Mouse (Mus musculus) erythroblast, embryonic 14.5 days (primary cell): Measurements from ENCODE around the gene Ptpa. TPM values are rescaled to one million over a fixed set of nuclear protein-coding genes. Genes with fewer than 3 reads are reported as not detected.

Experiments used
- H3K27me3 ChIP-seq: 2 replicates; pipeline ENCODE4 v1.6.1; 2012; ENCODE audit warnings: inconsistent platforms; ENCODE audit not compliant: control insufficient read depth
- H3K36me3 ChIP-seq: 2 replicates; pipeline ENCODE4 v1.6.1; 2012; ENCODE audit warnings: mild to moderate bottlenecking, inconsistent platforms; ENCODE audit not compliant: control insufficient read depth
- H3K4me1 ChIP-seq: 2 replicates; pipeline ENCODE4 v1.6.1; 2012; ENCODE audit warnings: inconsistent platforms; ENCODE audit not compliant: control insufficient read depth
- H3K4me3 ChIP-seq: replicated peaks from 2 replicates; pipeline ENCODE3; 2012; ENCODE audit warnings: moderate library complexity, mild to moderate bottlenecking, inconsistent platforms
- H3K9me3 ChIP-seq: 2 replicates; pipeline ENCODE4 v1.6.1; 2012; ENCODE audit warnings: low read length, inconsistent platforms, mixed read lengths; ENCODE audit not compliant: control insufficient read depth
- GATA1 ChIP-seq: IDR thresholded peaks from 2 replicates; pipeline ENCODE4 v1.6.1; 2012; ENCODE audit warnings: low read length, inconsistent platforms, mixed read lengths
- TAL1 ChIP-seq: IDR thresholded peaks from 3 replicates; pipeline ENCODE4 v1.6.1; 2012; ENCODE audit warnings: low read length, inconsistent platforms, mixed read lengths
- polyA plus RNA-seq: library from polyadenylated mRNA; stranded (reverse); fragments of >175 nt; gene quantifications from 2 replicates; pipeline ENCODE4 v1.2.3, GENCODE M21; 2012

Gene Ptpa
- polyA plus RNA-seq, 1 experiment, result 150 TPM

GRCm38 (mm10) chr2:30463904-30464330 lies 48.1 kb downstream of the Ptpa start:
- peaks cover 1% of the 10 kb centered on the region for H3K36me3 ChIP-seq
- no peaks in the 10 kb centered on the region for H3K9me3 ChIP-seq
- H3K27me3 ChIP-seq, result peaks cover 29% of the 10 kb centered on the region
- peaks cover 23% of the 10 kb centered on the region for H3K4me1 ChIP-seq
- TF ChIP-seq TAL1 (no peak), GATA1 (no peak)
- H3K4me3 ChIP-seq, result peak overlapping the region; percentile 62

- no peaks in the 10 kb centered on the region for H3K9me3 ChIP-seq
- peaks cover 23% of the 10 kb centered on the region for H3K4me1 ChIP-seq
- TF ChIP-seq GATA1, result no peak
- no peak for TF ChIP-seq TAL1
- H3K4me3 ChIP-seq, result peak overlapping the region; percentile 62
- H3K27me3 ChIP-seq, result peaks cover 34% of the 10 kb centered on the region
- no peaks in the 10 kb centered on the region for H3K36me3 ChIP-seq
These were observed 48.6 kb downstream of the Ptpa start for GRCm38 (mm10) chr2:30464411-30464810.

GRCm38 (mm10) chr2:30466787-30467186 lies 50.9 kb downstream of the Ptpa start:
- peaks cover 58% of the 10 kb centered on the region for H3K27me3 ChIP-seq
- TF ChIP-seq GATA1, result no peak
- no peak for TF ChIP-seq TAL1

GRCm38 (mm10) chr2:30469009-30469408 lies 53.2 kb downstream of the Ptpa start:
- no peak overlapping the region for H3K4me3 ChIP-seq
- peaks cover 19% of the 10 kb centered on the region for H3K4me1 ChIP-seq
- no peaks in the 10 kb centered on the region; the same call in 1 of the 2 replicates for H3K9me3 ChIP-seq
- TF ChIP-seq TAL1, result no peak
- TF ChIP-seq GATA1, result no peak
- peaks cover 80% of the 10 kb centered on the region for H3K27me3 ChIP-seq
- H3K36me3 ChIP-seq, result no peaks in the 10 kb centered on the region

More at GRCm38 (mm10) chr2:30466787-30467186, 50.9 kb downstream of the Ptpa start:
- Histone ChIP-seq H3K4me1 (peaks cover 24% of the 10 kb centered on the region), H3K4me3 (no peak overlapping the region), H3K9me3 (no peaks in the 10 kb centered on the region), H3K36me3 (no peaks in the 10 kb centered on the region)

GRCm38 (mm10) chr2:30469796-30470142 lies 53.9 kb downstream of the Ptpa start:
- Histone ChIP-seq H3K9me3 (no peaks in the 10 kb centered on the region; the same call in 1 of the 2 replicates), H3K27me3 (peaks cover 88% of the 10 kb centered on the region), H3K4me1 (peaks cover 15% of the 10 kb centered on the region), H3K36me3 (no peaks in the 10 kb centered on the region), H3K4me3 (no peak overlapping the region)
- no peak for TF ChIP-seq GATA1
- TF ChIP-seq TAL1, result no peak

GRCm38 (mm10) chr2:30470143-30470946 lies 54.5 kb downstream of the Ptpa start:
- H3K36me3 ChIP-seq, result no peaks in the 10 kb centered on the region
- peaks cover 12% of the 10 kb centered on the region for H3K4me1 ChIP-seq
- H3K9me3 ChIP-seq, result no peaks in the 10 kb centered on the region; the same call in 1 of the 2 replicates
- H3K27me3 ChIP-seq, result peaks cover 89% of the 10 kb centered on the region
- H3K4me3 ChIP-seq, result no peak overlapping the region
- no peak for TF ChIP-seq GATA1
- TF ChIP-seq TAL1, result no peak

GRCm38 (mm10) chr2:30471051-30471450 lies 55.2 kb downstream of the Ptpa start:
- Histone ChIP-seq H3K4me1 (peaks cover 12% of the 10 kb centered on the region), H3K27me3 (peaks cover 94% of the 10 kb centered on the region), H3K9me3 (no peaks in the 10 kb centered on the region; the same call in 1 of the 2 replicates), H3K4me3 (no peak overlapping the region), H3K36me3 (no peaks in the 10 kb centered on the region)
- no peak for TF ChIP-seq TAL1
- no peak for TF ChIP-seq GATA1

- TF ChIP-seq GATA1 (no peak), TAL1 (no peak)
- no peaks in the 10 kb centered on the region; the same call in 1 of the 2 replicates for H3K9me3 ChIP-seq
- H3K27me3 ChIP-seq, result peaks cover 94% of the 10 kb centered on the region
- H3K36me3 ChIP-seq, result no peaks in the 10 kb centered on the region
- H3K4me1 ChIP-seq, result peaks cover 12% of the 10 kb centered on the region
- peak overlapping the region; percentile 42 for H3K4me3 ChIP-seq
These were observed 56.2 kb downstream of the Ptpa start for GRCm38 (mm10) chr2:30471795-30472720.

GRCm38 (mm10) chr2:30472731-30473351 lies 57.0 kb downstream of the Ptpa start:
- Histone ChIP-seq H3K36me3 (no peaks in the 10 kb centered on the region), H3K9me3 (no peaks in the 10 kb centered on the region; the same call in 1 of the 2 replicates), H3K27me3 (peaks cover 86% of the 10 kb centered on the region), H3K4me1 (peaks cover 12% of the 10 kb centered on the region), H3K4me3 (peak overlapping the region; percentile 42)
- TF ChIP-seq GATA1 (no peak), TAL1 (no peak)
